Mouse (Mus musculus): ENCODE measurements at regions not wholly inside any gene's neighbourhood (a gene's known extent, or its start where the extent isn't known, plus 50 kb on each side); places are given as distances from the start of the nearest gene placed in this dataset.

DNA sequence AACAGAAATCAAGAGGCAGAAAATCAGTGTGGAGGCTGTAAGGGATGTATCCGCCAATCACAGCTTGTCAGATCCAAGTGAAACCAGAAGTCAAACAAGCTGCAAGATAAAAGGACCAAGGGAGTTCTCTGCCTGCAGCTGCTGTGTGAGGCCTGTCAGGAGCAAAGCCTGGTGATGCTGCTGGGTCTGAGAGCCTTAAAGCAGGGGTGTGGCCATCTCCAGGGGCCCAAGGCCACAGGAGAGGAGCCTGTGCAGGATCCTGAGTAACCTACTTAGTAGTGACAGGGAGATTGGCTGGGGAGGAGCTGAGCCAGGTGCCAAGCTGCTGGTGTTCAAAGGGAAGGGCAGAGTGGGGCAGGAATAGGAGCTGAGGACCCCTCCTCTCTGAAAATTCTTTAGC lies 418.8 kb downstream of the Matn1 start:
- no peak for TF ChIP-seq POLR2A (IDR thresholded peaks at IDR 0.05; ENCODE audit: borderline replicate concordance, low read depth, low read length)
- TF ChIP-seq CTCF (IDR thresholded peaks at IDR 0.05; ENCODE audit: low read depth, low read length): no peak

All from bone marrow macrophage, adult 2 months (primary cell).